Mouse (Mus musculus) layer of hippocampus, adult 18-20 months (tissue): ENCODE results near the gene Daam1. TPM values are rescaled to one million over a fixed set of nuclear protein-coding genes. Genes with fewer than 3 reads are reported as not detected.
"Not testable (repeated sequence)": the region's sequence is repeated elsewhere in the genome, so short reads cannot be mapped to it uniquely, and the experiment has no call there.

Experiments
- DNase-seq, 2 experiments: peaks; one replicate each; pipeline ENCODE4 v3.0.0; 2022; ENCODE audit warnings: low spot score in 2 of 2
- total RNA-seq, 2 experiments: library from RNA; stranded (reverse); gene quantifications; 2 replicates each; pipeline ENCODE4 v1.2.3; 2021

Daam1 gene
- total RNA-seq, 2 experiments from 2014 or later: 58.1 to 63.0 TPM

- DNase-seq: peak; percentile 67 to 81
Observed at GRCm38 (mm10) chr12:71832225-71832624, 1.3 kb downstream of the Daam1 start.

GRCm38 (mm10) chr12:71834041-71834440, 3.2 kb downstream of the Daam1 start:
- DNase-seq: no peak

GRCm38 (mm10) chr12:71835966-71836668, 5.2 kb downstream of the Daam1 start:
- no peak for DNase-seq

- no peak for DNase-seq
Observed at GRCm38 (mm10) chr12:71836776-71837175, 5.9 kb downstream of the Daam1 start.

GRCm38 (mm10) chr12:71837576-71837975, 6.7 kb downstream of the Daam1 start:
- DNase-seq: no peak

- DNase-seq: no peak
Observed at GRCm38 (mm10) chr12:71838230-71838629, 7.4 kb downstream of the Daam1 start.

GRCm38 (mm10) chr12:71839653-71840052, 8.8 kb downstream of the Daam1 start:
- no peak for DNase-seq

GRCm38 (mm10) chr12:71840430-71841186, 9.7 kb downstream of the Daam1 start:
- DNase-seq: no peak

- DNase-seq: no peak
Observed at GRCm38 (mm10) chr12:71842006-71842405, 11.1 kb downstream of the Daam1 start.

GRCm38 (mm10) chr12:71842588-71842987, 11.7 kb downstream of the Daam1 start:
- DNase-seq: no peak

GRCm38 (mm10) chr12:71845486-71845885, 14.6 kb downstream of the Daam1 start:
- peak in 1 of 2 experiments; percentile 61 for DNase-seq

GRCm38 (mm10) chr12:71846416-71846815, 15.5 kb downstream of the Daam1 start:
- not testable (repeated sequence) for DNase-seq

- not testable (repeated sequence) for DNase-seq
Observed at GRCm38 (mm10) chr12:71847024-71847423, 16.1 kb downstream of the Daam1 start.

- no peak for DNase-seq
Observed at GRCm38 (mm10) chr12:71847617-71848016, 16.7 kb downstream of the Daam1 start.

GRCm38 (mm10) chr12:71848037-71848776, 17.3 kb downstream of the Daam1 start:
- no peak for DNase-seq

- DNase-seq: no peak
Observed at GRCm38 (mm10) chr12:71849051-71849450, 18.2 kb downstream of the Daam1 start.

- no peak for DNase-seq
Observed at GRCm38 (mm10) chr12:71850135-71850534, 19.3 kb downstream of the Daam1 start.

GRCm38 (mm10) chr12:71852678-71853077, 21.8 kb downstream of the Daam1 start:
- DNase-seq: no peak

- DNase-seq: no peak
Observed at GRCm38 (mm10) chr12:71853694-71854093, 22.8 kb downstream of the Daam1 start.

- no peak for DNase-seq
Observed at GRCm38 (mm10) chr12:71854191-71854590, 23.3 kb downstream of the Daam1 start.

GRCm38 (mm10) chr12:71855730-71856479, 25.0 kb downstream of the Daam1 start:
- DNase-seq: peak in 1 of 2 experiments; percentile 59
